Mouse (Mus musculus) layer of hippocampus, adult 11-12 months (tissue): ENCODE data around the gene Stk10.
"Not testable (repeated sequence)": the region's sequence is repeated elsewhere in the genome, so short reads cannot be mapped to it uniquely, and the experiment has no call there.

Experiments
- DNase-seq: peaks from one replicate; pipeline ENCODE4 v3.0.0; 2022; ENCODE audit warnings: low spot score

The Stk10 gene

GRCm38 (mm10) chr11:32532765-32533481, at the start of gene Stk10:
Stk10 (plus strand) TSS chr11:32533305.
- peak; percentile 92 for DNase-seq

- DNase-seq: no peak
These were observed 47.8 kb upstream of the Stk10 start for GRCm38 (mm10) chr11:32485290-32485689.

- no peak for DNase-seq
These were observed 46.5 kb upstream of the Stk10 start for GRCm38 (mm10) chr11:32486621-32487020.

- DNase-seq: no peak
These were observed 45.6 kb upstream of the Stk10 start for GRCm38 (mm10) chr11:32487501-32487900.

GRCm38 (mm10) chr11:32488344-32488743, 44.8 kb upstream of the Stk10 start:
- no peak for DNase-seq

DNA sequence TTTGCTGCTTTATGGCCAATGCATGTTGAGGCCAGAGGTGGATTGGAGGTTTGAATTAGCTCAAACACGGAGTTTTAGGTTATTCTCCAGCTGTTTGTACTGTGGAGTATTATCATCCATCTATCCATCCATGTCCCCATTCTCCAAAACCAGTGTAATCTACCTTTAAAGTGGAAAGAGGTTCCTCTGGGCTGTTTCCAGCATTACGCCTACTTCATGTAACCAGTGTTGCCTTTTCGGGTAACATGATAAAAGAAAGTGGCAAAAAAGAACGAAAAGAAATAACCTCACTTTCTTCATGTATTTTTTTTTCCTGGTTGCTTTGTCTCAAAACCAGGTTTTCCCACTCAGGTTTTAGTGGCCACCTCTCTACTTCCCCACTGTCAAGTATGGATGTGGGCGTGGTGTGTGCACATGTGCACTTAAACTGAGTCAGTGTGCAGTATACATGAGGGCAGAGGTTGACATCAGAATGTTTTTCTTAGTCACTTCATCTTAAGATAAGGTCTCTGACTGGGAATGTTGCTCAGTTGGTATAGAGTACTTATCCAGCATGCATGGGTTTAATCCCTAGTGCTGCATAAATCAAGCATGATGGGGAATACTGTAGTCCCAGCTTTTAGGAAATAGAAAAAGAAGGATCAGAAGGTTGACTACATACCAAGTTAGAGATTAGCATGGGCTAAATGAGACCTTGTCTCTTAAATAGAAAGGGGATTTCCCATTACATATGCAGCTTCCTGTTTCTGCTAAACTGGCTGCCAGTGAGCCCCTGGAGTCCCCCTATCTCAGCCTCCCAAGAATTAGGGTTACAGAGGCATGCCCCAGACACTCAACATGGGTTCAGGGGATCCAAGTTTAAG, 44.1 kb upstream of the Stk10 start:
- DNase-seq: no peak

DNA sequence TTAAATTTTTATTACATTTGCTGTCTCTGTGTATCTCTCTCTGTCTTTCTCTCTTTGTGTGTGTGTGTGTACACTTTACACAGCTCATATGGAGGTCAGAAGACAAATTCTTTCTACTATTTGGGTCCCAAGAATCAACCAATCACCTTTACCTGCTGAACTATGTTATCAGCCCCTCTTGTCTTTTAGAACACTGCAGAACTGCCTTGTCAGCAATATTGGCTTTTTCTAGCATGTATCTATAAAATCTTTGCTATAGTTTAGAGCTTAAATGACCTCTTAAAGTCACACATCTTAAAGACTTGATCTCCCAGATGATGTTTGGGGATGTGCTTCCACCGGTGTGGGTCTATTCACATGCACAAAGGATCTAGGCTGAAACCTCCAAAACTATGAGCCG, 42.0 kb upstream of the Stk10 start:
- no peak for DNase-seq

DNA sequence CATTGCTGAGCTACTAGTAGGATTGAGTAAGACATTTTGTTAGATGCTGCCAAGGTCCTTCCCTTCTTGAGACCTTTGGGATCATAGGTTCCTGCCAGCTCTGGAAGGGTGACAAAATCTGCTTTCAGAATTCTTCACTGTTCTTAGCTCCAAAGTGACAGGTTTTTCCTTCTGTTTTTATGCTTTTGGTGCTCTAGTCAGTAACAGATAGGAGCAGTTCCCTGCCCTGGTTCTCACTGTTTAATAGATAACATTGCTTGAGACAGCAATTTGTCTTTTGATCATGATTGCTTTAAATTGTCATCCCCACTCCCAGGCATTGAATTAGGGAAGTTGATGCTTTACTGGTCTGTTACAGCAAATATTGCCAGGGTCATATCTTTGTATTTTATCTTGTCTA, 39.8 kb upstream of the Stk10 start:
- no peak for DNase-seq

DNA sequence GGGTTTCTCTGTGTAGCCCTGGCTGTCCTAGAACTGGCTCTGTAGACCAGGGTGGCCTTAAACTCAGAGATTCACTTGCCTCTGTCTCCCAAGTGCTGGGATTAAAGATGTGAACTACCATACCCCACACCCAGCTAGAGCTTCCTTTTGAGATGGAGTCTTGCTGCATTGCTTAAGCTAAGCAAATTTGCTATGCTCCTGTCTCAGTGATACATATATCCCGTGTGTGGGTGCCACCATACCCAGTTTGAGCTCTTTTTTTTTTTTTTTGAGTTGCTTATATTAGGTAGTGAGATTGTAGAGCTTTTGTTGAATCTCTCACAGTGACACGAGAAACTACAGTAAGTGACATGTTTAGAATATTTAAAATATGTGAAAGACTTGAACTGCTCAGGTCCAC, 37.8 kb upstream of the Stk10 start:
- DNase-seq: no peak

DNA sequence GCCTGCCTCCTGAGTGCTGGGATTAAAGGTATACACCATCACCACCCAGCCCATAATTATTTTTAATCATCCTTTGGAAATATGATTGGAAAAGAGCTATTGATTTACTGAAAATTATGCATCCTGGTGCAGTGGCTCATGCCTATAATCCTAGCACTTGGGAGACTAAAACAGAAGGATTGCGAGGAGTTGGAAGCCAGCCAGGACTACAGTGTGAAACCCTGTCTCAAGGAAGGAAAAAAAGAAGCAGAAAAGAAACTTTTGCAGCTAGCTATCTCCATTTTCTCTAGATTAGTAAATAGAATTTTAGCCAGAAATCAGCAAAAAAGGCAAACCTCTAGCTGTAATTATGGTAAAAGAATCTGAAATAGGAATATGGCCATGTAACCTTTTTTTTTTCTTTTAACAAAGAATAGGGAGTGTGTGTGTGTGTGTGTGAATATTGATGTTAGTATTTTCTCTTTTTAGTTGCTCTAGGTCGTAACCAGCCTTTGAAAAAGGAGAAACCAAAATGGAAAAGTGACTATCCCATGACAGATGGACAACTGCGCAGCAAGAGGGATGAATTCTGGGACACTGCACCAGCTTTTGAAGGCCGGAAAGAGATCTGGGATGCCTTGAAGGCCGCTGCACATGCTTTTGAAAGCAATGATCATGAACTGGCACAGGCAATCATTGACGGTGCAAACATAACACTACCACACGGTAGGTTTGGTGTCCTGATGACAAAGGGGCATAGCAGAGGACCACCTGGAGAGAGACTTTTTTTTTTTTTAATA, 34.2 kb upstream of the Stk10 start:
- DNase-seq: peak; percentile 37

DNA sequence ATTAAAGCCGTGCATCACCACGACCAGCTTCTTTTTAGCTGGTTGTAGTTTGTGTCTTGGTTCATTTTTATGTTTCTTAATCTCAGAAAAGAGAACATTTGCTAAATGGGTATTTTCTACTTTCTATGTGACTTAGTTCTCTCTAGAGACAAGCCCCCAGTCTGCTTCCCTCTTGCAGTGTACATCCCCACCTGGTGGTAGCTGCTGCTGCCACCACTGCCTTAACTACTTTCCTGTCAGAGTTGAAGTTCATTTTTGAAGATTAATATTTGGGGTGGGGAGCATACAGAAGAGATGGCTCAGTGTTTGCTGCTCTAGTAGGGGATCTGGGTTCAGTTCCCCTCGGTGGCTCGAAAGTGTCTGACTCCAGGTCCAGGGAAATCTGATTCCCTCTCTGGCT, 33.2 kb upstream of the Stk10 start:
- no peak for DNase-seq

DNA sequence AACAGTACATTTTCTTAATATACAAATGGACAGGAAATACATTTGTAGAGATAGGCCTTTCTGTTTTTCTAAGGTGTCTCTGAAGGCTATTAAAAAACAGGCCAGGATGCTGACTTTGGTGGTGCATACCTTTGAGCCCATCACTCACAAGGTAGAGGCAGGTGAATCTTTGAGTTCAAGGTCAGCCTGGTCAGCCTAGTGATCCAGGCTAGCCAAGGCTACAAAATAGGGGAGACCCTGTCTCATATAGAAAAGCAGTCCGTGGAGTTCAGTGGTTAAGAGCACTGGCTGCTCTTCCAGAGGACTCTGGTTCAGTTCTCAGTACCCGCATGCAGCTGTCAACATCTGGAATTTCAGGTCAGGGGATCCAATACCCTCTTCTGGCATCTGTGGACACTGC, 29.4 kb upstream of the Stk10 start:
- DNase-seq: no peak

DNA sequence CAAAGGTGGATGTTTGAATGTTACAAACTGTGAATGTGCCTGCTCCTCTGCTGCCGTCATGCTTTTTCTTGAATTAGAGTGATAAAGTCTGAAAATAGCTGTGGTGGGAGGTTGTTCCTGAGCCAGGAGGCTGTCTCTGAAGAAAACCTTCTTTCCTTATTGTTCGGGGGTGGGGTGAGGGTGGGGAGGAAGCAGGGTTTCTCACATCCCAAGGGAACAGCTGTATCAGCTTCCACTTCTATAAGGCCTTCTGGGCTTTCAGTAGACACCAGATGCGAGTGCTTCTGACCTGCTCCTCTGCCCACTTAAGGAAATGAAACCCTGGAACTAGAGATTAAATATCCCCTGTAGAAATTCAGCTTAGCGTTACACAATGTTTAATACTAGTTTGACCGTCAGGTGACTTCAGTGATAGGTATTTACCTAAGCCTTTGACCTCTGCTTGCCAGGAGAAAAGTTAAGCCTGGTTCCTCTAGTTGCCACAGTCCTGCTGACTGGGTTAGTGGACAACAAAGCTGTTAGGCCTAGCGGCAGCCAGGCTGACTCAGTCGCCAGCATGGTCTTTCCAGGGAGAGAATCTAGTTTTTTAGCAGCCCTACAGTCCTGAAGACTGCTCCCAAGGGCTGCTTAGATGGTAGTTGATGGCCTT, 27.9 kb upstream of the Stk10 start:
- DNase-seq: no peak

DNA sequence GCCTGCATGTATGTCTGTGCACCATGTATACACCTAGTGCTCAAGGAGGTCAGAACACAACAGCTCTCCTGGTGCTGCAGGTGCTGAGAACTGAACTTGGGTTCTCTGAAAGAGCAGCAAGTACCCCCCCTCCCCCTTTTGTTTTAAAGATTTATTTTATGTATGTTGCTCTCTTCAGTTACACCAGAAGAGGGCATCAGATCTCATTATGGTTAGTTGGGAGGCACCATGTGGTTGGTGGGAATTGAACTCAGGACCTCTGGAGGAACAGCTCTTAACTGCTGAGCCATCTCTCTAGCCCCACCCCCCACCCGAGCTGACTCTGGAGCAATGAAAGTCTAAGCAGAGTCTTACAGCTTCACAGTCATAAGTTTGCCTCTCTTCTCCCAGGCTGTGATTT, 22.2 kb upstream of the Stk10 start:
- DNase-seq: no peak

DNA sequence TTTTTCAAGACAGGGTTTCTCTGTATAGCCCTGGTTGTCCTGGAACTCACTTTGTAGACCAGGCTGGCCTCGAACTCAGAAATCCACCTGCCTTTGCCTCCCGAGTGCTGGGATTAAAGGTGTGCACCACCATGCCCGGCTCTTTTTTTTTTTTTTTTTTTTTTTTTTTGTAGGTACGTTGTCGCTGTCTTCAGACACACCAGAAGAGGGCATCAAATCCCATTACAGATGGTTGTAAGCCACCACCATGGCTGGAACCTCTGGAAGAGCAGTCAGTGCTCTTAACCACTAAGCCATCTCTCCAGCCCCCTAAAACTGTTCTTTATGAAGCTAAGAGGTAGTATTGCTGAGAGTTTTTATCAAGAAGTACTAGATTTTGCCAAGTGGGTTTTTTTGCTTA, 18.3 kb upstream of the Stk10 start:
- DNase-seq: not testable (repeated sequence)

DNA sequence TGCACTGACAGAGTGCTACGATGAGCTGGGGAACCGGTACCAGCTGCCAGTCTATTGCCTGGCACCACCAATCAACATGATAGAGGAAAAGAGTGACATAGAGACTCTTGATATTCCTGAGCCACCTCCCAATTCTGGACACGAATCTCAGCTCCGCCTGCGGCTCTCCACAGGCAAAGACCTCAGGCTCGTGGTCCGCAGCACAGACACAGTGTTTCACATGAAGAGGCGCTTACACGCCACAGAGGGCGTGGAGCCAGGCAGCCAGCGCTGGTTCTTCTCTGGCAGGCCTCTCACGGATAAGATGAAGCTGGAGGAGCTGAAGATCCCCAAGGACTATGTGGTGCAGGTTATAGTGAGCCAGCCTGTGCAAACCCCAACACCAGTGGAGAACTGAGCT, 17.0 kb upstream of the Stk10 start:
- no peak for DNase-seq

DNA sequence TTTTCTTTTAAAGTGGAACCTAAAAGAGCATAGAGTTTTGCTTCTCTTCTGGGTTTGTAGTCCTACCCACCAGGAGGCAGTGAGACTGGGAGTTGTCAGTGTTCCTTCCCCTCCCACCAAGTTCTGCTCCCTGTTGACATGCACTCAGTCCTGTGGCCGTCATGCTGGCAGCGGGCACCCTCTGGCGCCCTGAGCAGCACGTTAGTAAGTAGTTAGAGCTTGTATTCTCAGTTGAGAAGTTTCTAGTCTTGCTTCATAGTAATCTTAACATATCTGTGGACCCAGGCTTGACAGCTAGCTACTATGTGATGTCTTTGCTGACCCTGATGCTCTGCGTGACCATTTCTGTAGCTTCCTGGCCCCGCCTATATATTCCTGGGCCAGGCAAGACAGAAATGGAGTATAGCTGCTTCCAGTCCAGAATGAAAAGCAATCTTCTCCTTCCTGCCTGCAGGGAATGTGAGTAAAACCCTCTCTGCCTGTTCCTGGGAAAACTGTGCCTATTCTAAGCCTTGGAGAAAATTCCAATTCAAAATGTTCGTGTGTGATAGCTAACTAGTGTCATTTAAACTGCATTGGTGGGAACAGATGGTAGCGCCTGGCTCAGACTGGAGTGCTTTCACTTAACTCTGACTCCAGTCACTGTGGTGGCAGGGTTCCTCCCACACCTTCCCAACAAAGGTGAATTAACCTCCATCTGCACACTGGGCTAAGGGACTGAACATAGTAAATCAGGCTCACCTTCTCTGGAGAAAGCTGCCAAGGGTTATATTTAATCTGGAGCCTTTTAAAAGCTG, 16.0 kb upstream of the Stk10 start:
- peak; percentile 61 for DNase-seq

DNA sequence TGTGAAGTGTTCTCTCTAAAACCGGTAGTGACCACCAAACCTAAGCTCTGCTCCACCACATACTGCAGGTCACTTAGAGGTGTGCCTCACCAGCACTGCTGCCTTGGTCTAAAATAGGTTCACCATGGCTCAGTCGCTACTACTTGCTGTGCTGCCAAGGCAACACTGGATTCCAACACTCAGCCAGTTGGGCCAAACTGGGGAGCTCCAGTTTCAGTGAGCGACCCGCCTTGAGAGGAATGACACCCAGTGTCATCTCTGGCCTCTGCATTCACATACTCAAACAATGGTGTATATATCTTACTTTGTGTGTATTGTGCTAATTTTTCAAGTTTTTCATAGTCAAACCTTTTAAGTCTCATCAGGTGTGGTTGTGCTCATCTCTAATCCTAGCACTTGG, 14.3 kb upstream of the Stk10 start:
- no peak for DNase-seq

GRCm38 (mm10) chr11:32519354-32519753, 13.8 kb upstream of the Stk10 start:
- DNase-seq: no peak

- DNase-seq: no peak
These were observed 11.9 kb upstream of the Stk10 start for GRCm38 (mm10) chr11:32521246-32521645.
